ENCODE assay signal across 9 mouse cellular contexts in the genomic region with DNA sequence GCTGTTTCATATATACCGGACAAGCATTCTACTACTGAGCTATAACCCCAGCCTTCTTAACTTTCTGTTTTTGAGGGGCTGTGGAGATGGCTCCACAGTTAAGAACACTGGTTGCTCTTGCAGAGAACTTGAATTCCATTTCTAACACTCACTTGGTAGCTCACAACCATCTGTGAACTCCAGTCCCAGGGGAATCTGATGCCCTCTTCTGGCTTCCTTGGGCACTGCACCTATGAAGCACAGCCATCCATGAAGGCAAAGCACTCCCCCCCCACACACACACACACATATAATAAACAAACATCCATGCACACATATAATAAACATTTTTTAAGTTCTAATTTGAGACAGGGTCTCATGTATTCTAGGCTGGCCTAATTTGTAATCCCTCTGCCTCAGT. TPM values are rescaled to one million over a fixed set of nuclear protein-coding genes. Genes with fewer than 3 reads are reported as not detected.
A peak's percentile ranks its signal among the peaks of the same experiment; 100 is the strongest.
DNase-seq lines count a peak whose midpoint lies in the region; ATAC-seq and TF ChIP-seq lines count a peak whose summit lies in the region.
"Had no signal": no experiment of that assay in that cellular context is flagged by ENCODE, and none has a peak within 500 bp of the region (broad histone marks: within the 10 kb centered on the region; RNA-seq: fewer than 3 reads in every experiment).

No protein-coding gene starts in this region.

- H3K27ac ChIP-seq in liver, adult 2 months (replicated peaks; ENCODE audit: insufficient read depth, low read depth, low read length) = no peak overlapping the region
- H3K27ac ChIP-seq in liver, embryonic 11.5 days (ENCODE audit: low read depth, low read length) = no peak overlapping the region
- H3K27ac ChIP-seq in liver, postnatal 0 days (ENCODE audit: low read depth) = no peak overlapping the region
- H3K27ac ChIP-seq: heart, embryonic 13.5 days had no signal

- H3K9me3 ChIP-seq in liver, embryonic 11.5 days (ENCODE audit: control insufficient read depth, low read length) = no peaks in the 10 kb centered on the region
- H3K9me3 ChIP-seq in liver, postnatal 0 days (ENCODE audit: low read length) = no peaks in the 10 kb centered on the region
- H3K9me3 ChIP-seq: heart, embryonic 13.5 days had no signal

- WGBS in liver, adult 2 months = 95% methylated on average over 1 of the region's 1 CpGs
- 93% methylated on average over 1 of the region's 1 CpGs for WGBS in liver, embryonic 11.5 days
- WGBS in liver, postnatal 0 days (ENCODE audit: insufficient replicate concordance) = 86% methylated on average over 1 of the region's 1 CpGs

- H3K36me3 ChIP-seq in liver, adult 2 months (ENCODE audit: control insufficient read depth, insufficient read depth, low read length) = no peaks in the 10 kb centered on the region
- H3K36me3 ChIP-seq in liver, embryonic 11.5 days (ENCODE audit: control insufficient read depth, insufficient read depth, low read length) = no peaks in the 10 kb centered on the region
- no peaks in the 10 kb centered on the region for H3K36me3 ChIP-seq in liver, postnatal 0 days (replicated peaks; ENCODE audit: insufficient read depth, low read length)
- H3K36me3 ChIP-seq: heart, embryonic 13.5 days had no signal

- H3K4me3 ChIP-seq in liver, adult 2 months (ENCODE audit: insufficient read depth, low read depth, low read length) = no peak overlapping the region
- no peak overlapping the region for H3K4me3 ChIP-seq in liver, embryonic 11.5 days (ENCODE audit: low read depth, low read length)
- H3K4me3 ChIP-seq in liver, postnatal 0 days (ENCODE audit: low read depth, low read length) = no peak overlapping the region
- H3K4me3 ChIP-seq: heart, embryonic 13.5 days had no signal

- no peak for TF ChIP-seq POLR2A in liver, adult 2 months (IDR thresholded peaks at IDR 0.05; ENCODE audit: extremely low read depth, insufficient read depth, low read length)

- no peak for TF ChIP-seq EP300 in liver, postnatal 0 days (IDR thresholded peaks at IDR 0.05; ENCODE audit: low read depth)

- no peak for ATAC-seq in liver, embryonic 11.5 days (replicated peaks; ENCODE audit: low FRiP score)
- 0 out of 2 replicates have a peak, but pooled peaks have one; percentile 39 for ATAC-seq in liver, postnatal 0 days
- ATAC-seq in activated CD4-positive, CD25-positive, alpha-beta regulatory T cell, adult 4 months = no peak

- H3K9ac ChIP-seq in liver, adult 2 months (ENCODE audit: low read depth, low read length) = no peak overlapping the region
- H3K9ac ChIP-seq in liver, embryonic 11.5 days (ENCODE audit: low read depth, low read length) = no peak overlapping the region
- H3K9ac ChIP-seq in liver, postnatal 0 days (replicated peaks) = no peak overlapping the region
- H3K9ac ChIP-seq: heart, embryonic 13.5 days had no signal

- no peaks in the 10 kb centered on the region for H3K27me3 ChIP-seq in liver, adult 2 months (ENCODE audit: control insufficient read depth, insufficient read depth, low read length)
- H3K27me3 ChIP-seq in liver, embryonic 11.5 days (replicated peaks; ENCODE audit: control insufficient read depth, insufficient read depth, low read length) = no peaks in the 10 kb centered on the region
- no peaks in the 10 kb centered on the region for H3K27me3 ChIP-seq in liver, postnatal 0 days (ENCODE audit: insufficient read depth, low read length)
- H3K27me3 ChIP-seq: heart, embryonic 13.5 days had no signal

- peak; percentile 48 for DNase-seq in liver, adult 2 months (ENCODE audit: extremely low read depth, low read depth, low spot score)
- DNase-seq in liver, embryonic 11.5 days (ENCODE audit: low spot score) = no peak
- DNase-seq in NIH3T3 (ENCODE audit: low read depth) = peak; percentile 89
- DNase-seq in cerebellum, postnatal 25 days = peak; percentile 75 to 83
- DNase-seq in induced T-regulatory cell, adult 2 months (ENCODE audit: low read depth) = peak; percentile 72
- peak; percentile 77 for DNase-seq in liver, postnatal 0 days
- peak; percentile 42 for DNase-seq in right cerebral cortex, postnatal 25 days

- TF ChIP-seq CTCF in liver, adult 2 months (IDR thresholded peaks at IDR 0.05; ENCODE audit: low read depth, low read length) = peak; percentile 76
- peak; percentile 76 for TF ChIP-seq CTCF in liver, postnatal 0 days (IDR thresholded peaks at IDR 0.05; ENCODE audit: low read depth)

- H3K79me2 ChIP-seq in liver, adult 2 months (ENCODE audit: control insufficient read depth, insufficient read depth, low read length) = no peaks in the 10 kb centered on the region

- H3K4me1 ChIP-seq in liver, adult 2 months (ENCODE audit: control insufficient read depth, insufficient read depth, low read length) = peaks cover 15% of the 10 kb centered on the region
- H3K4me1 ChIP-seq in liver, embryonic 11.5 days (replicated peaks; ENCODE audit: control insufficient read depth, insufficient read depth, low read length) = no peaks in the 10 kb centered on the region
- H3K4me1 ChIP-seq in liver, postnatal 0 days (ENCODE audit: insufficient read depth) = peaks cover 5% of the 10 kb centered on the region

- no peak overlapping the region for H3K4me2 ChIP-seq in liver, embryonic 11.5 days
- H3K4me2 ChIP-seq in liver, postnatal 0 days (ENCODE audit: low read depth, low read length) = no peak overlapping the region
- H3K4me2 ChIP-seq: heart, embryonic 13.5 days had no signal

RNA-seq across cellular contexts. Expression of gene Dexi, which starts 20.0 kb away (rescaled TPM):
- 8.9 and 12.3 TPM in 2 replicates for total RNA-seq in liver, adult 2 months (2014; rRNA removed)
- 70.0 and 99.8 TPM in 2 replicates for polyA plus RNA-seq in liver, adult 2 months (2012; rRNA removed)
- 8.7 and 9.6 TPM in 2 replicates for polyA plus RNA-seq in liver, embryonic 11.5 days (2014; fragmentation: Nextera tagmentation; extraction: Ambion mirVana)
- 2.8 and 4.4 TPM in 2 replicates for polyA plus RNA-seq in liver, postnatal 0 days (2015; fragmentation: Nextera tagmentation; extraction: Ambion mirVana)
- 1 to 10 TPM; 3.0 to 3.1 TPM for polyA plus RNA-seq in activated CD4-positive, CD25-positive, alpha-beta regulatory T cell, adult 4 months (2017; shearing (Covaris generic))

RNA-seq across cellular contexts. Expression of gene Clec16a, which starts 22.3 kb away (rescaled TPM):
- total RNA-seq in liver, adult 2 months (2014; rRNA removed) = 11.6 and 13.4 TPM in 2 replicates
- polyA plus RNA-seq in liver, adult 2 months (2012; rRNA removed) = 8.5 and 9.8 TPM in 2 replicates
- 25.6 and 27.4 TPM in 2 replicates for polyA plus RNA-seq in liver, embryonic 11.5 days (2014; fragmentation: Nextera tagmentation; extraction: Ambion mirVana)
- polyA plus RNA-seq in liver, postnatal 0 days (2015; fragmentation: Nextera tagmentation; extraction: Ambion mirVana) = 9.5 and 11.3 TPM in 2 replicates
- polyA plus RNA-seq in activated CD4-positive, CD25-positive, alpha-beta regulatory T cell, adult 4 months (2017; shearing (Covaris generic)) = 1 to 10 TPM; 7.0 to 7.8 TPM

RNA-seq across cellular contexts. Expression of gene Ciita, which starts 43.0 kb away (rescaled TPM):
- total RNA-seq in liver, adult 2 months (2014; rRNA removed) = 1.0 and 2.2 TPM in 2 replicates
- polyA plus RNA-seq in liver, adult 2 months (2012; rRNA removed) = 0.51 and 1.1 TPM in 2 replicates
- polyA plus RNA-seq in liver, embryonic 11.5 days (2014; fragmentation: Nextera tagmentation; extraction: Ambion mirVana) = 0.05 and 0.14 TPM in 2 replicates
- 0.21 and 0.31 TPM in 2 replicates for polyA plus RNA-seq in liver, postnatal 0 days (2015; fragmentation: Nextera tagmentation; extraction: Ambion mirVana)
- 1 to 10 TPM; 1.3 to 4.3 TPM for polyA plus RNA-seq in activated CD4-positive, CD25-positive, alpha-beta regulatory T cell, adult 4 months (2017; shearing (Covaris generic))
